Comparison of ENCODE assay signal across 29 mouse cellular contexts in genomic region chr17:46747806-46748205, GRCm38 (mm10). TPM values are rescaled to one million over a fixed set of nuclear protein-coding genes. Genes with fewer than 3 reads are reported as not detected.
A peak's percentile ranks its signal among the peaks of the same experiment; 100 is the strongest.
DNase-seq lines count a peak whose midpoint lies in the region; ATAC-seq and TF ChIP-seq lines count a peak whose summit lies in the region.
"Had no signal": no experiment of that assay in that cellular context is flagged by ENCODE, and none has a peak within 500 bp of the region (broad histone marks: within the 10 kb centered on the region; RNA-seq: fewer than 3 reads in every experiment).

No protein-coding gene starts in this region.

- peaks cover 12% of the 10 kb centered on the region for H3K36me3 ChIP-seq in liver, adult 2 months (ENCODE audit: control insufficient read depth, insufficient read depth, low read length)
- peaks cover 20% of the 10 kb centered on the region; the same call in 1 of the 2 replicates for H3K36me3 ChIP-seq in liver, embryonic 11.5 days (ENCODE audit: control insufficient read depth, insufficient read depth, low read length)
- peaks cover 37% of the 10 kb centered on the region for H3K36me3 ChIP-seq in midbrain, embryonic 13.5 days
- peaks cover 63% of the 10 kb centered on the region for H3K36me3 ChIP-seq in midbrain, embryonic 10.5 days
- H3K36me3 ChIP-seq in macrophage (ENCODE audit: inconsistent target): peaks cover 28% of the 10 kb centered on the region

- 20% methylated on average over 2 of the region's 2 CpGs for WGBS in liver, adult 2 months
- 78% methylated on average over 2 of the region's 2 CpGs for WGBS in liver, embryonic 11.5 days
- 96% methylated on average over 2 of the region's 2 CpGs for WGBS in midbrain, embryonic 13.5 days
- WGBS in midbrain, embryonic 10.5 days: 97% methylated on average over 2 of the region's 2 CpGs
- WGBS in macrophage (ENCODE audit: missing documents): 92% methylated on average over 2 of the region's 2 CpGs

- no peak overlapping the region for H3K4me2 ChIP-seq in liver, embryonic 11.5 days
- no peak overlapping the region for H3K4me2 ChIP-seq in midbrain, embryonic 13.5 days (replicated peaks)
- H3K4me2 ChIP-seq: embryonic facial prominence, embryonic 13.5 days; embryonic facial prominence, embryonic 15.5 days; forebrain, embryonic 12.5 days had no signal

- H3K9ac ChIP-seq in liver, adult 2 months (ENCODE audit: low read depth, low read length): no peak overlapping the region
- H3K9ac ChIP-seq in liver, embryonic 11.5 days (ENCODE audit: low read depth, low read length): no peak overlapping the region
- 0 out of 2 replicates have a peak overlapping the region, but pooled peaks have one; percentile 5 for H3K9ac ChIP-seq in midbrain, embryonic 13.5 days (replicated peaks)
- H3K9ac ChIP-seq: embryonic facial prominence, embryonic 13.5 days; embryonic facial prominence, embryonic 15.5 days; forebrain, embryonic 12.5 days had no signal

- no peak for ATAC-seq in liver, embryonic 11.5 days (replicated peaks; ENCODE audit: low FRiP score)
- ATAC-seq in midbrain, embryonic 13.5 days: no peak
- ATAC-seq: activated CD4-positive, CD25-positive, alpha-beta regulatory T cell, adult 4 months; forebrain, embryonic 14.5 days; forebrain, embryonic 16.5 days; Patski had no signal

- peaks cover 7% of the 10 kb centered on the region for H3K4me1 ChIP-seq in liver, adult 2 months (ENCODE audit: control insufficient read depth, insufficient read depth, low read length)
- peaks cover 12% of the 10 kb centered on the region; the same call in 1 of the 2 replicates for H3K4me1 ChIP-seq in liver, embryonic 11.5 days (replicated peaks; ENCODE audit: control insufficient read depth, insufficient read depth, low read length)
- peaks cover 18% of the 10 kb centered on the region for H3K4me1 ChIP-seq in midbrain, embryonic 13.5 days (replicated peaks)
- peaks cover 20% of the 10 kb centered on the region for H3K4me1 ChIP-seq in midbrain, embryonic 10.5 days

- H3K27ac ChIP-seq in liver, adult 2 months (replicated peaks; ENCODE audit: insufficient read depth, low read depth, low read length): peak overlapping the region; percentile 2
- H3K27ac ChIP-seq in liver, embryonic 11.5 days (ENCODE audit: low read depth, low read length): no peak overlapping the region
- no peak overlapping the region for H3K27ac ChIP-seq in midbrain, embryonic 13.5 days
- H3K27ac ChIP-seq in midbrain, embryonic 10.5 days (replicated peaks): no peak overlapping the region
- peak overlapping the region; percentile 46 for H3K27ac ChIP-seq in macrophage
- H3K27ac ChIP-seq: embryonic facial prominence, embryonic 13.5 days; embryonic facial prominence, embryonic 15.5 days; forebrain, embryonic 10.5 days; forebrain, embryonic 12.5 days had no signal

- H3K79me2 ChIP-seq in liver, adult 2 months (ENCODE audit: control insufficient read depth, insufficient read depth, low read length): peaks cover 11% of the 10 kb centered on the region; the same call in 1 of the 2 replicates
- peaks cover 84% of the 10 kb centered on the region for H3K79me2 ChIP-seq in macrophage (ENCODE audit: inconsistent target)

- TF ChIP-seq CTCF in liver, adult 2 months (IDR thresholded peaks at IDR 0.05; ENCODE audit: low read depth, low read length): no peak

- TF ChIP-seq POLR2A in liver, adult 2 months (IDR thresholded peaks at IDR 0.05; ENCODE audit: extremely low read depth, insufficient read depth, low read length): no peak

- DNase-seq in liver, adult 2 months (ENCODE audit: extremely low read depth, low read depth, low spot score): peak; percentile 82
- no peak for DNase-seq in liver, embryonic 11.5 days (ENCODE audit: low spot score)
- no peak for DNase-seq in midbrain, embryonic 10.5 days (ENCODE audit: low spot score)
- peak; percentile 55 for DNase-seq in adipocyte (ENCODE audit: low spot score)
- DNase-seq in urinary bladder, postnatal 10 days (ENCODE audit: low spot score): no peak
- no peak for DNase-seq in gastrocnemius, adult 8-10 months (ENCODE audit: low spot score in 2 of 2)
- DNase-seq: adrenal gland, adult 2 months; adrenal gland, postnatal 14 days; adrenal gland, postnatal 36 days; cerebellum, adult 11 months; cerebellum, adult 18-20 months; cerebellum, adult 8-10 months; cerebellum, adult 9-11 months; cerebellum, postnatal 14 days; cerebellum, postnatal 36 days; embryo, embryonic 11 days had no signal

- no peak overlapping the region for H3K4me3 ChIP-seq in liver, adult 2 months (ENCODE audit: insufficient read depth, low read depth, low read length)
- no peak overlapping the region for H3K4me3 ChIP-seq in liver, embryonic 11.5 days (ENCODE audit: low read depth, low read length)
- H3K4me3 ChIP-seq in midbrain, embryonic 13.5 days (replicated peaks): no peak overlapping the region
- H3K4me3 ChIP-seq in midbrain, embryonic 10.5 days: no peak overlapping the region
- H3K4me3 ChIP-seq in macrophage (ENCODE audit: inconsistent target): no peak overlapping the region
- H3K4me3 ChIP-seq: embryonic facial prominence, embryonic 13.5 days; embryonic facial prominence, embryonic 15.5 days; erythroblast, embryonic 14.5 days; forebrain, embryonic 10.5 days; forebrain, embryonic 12.5 days had no signal

- no peaks in the 10 kb centered on the region for H3K9me3 ChIP-seq in liver, embryonic 11.5 days (ENCODE audit: control insufficient read depth, low read length)
- H3K9me3 ChIP-seq in midbrain, embryonic 13.5 days: no peaks in the 10 kb centered on the region
- no peaks in the 10 kb centered on the region for H3K9me3 ChIP-seq in midbrain, embryonic 10.5 days (replicated peaks)
- H3K9me3 ChIP-seq: embryonic facial prominence, embryonic 13.5 days; embryonic facial prominence, embryonic 15.5 days; forebrain, embryonic 10.5 days; forebrain, embryonic 12.5 days; G1E had no signal

- no peaks in the 10 kb centered on the region for H3K27me3 ChIP-seq in liver, adult 2 months (ENCODE audit: control insufficient read depth, insufficient read depth, low read length)
- H3K27me3 ChIP-seq in liver, embryonic 11.5 days (replicated peaks; ENCODE audit: control insufficient read depth, insufficient read depth, low read length): no peaks in the 10 kb centered on the region
- no peaks in the 10 kb centered on the region for H3K27me3 ChIP-seq in midbrain, embryonic 13.5 days
- H3K27me3 ChIP-seq in midbrain, embryonic 10.5 days (ENCODE audit: low read depth, poor library complexity, severe bottlenecking): no peaks in the 10 kb centered on the region
- H3K27me3 ChIP-seq: embryonic facial prominence, embryonic 13.5 days; embryonic facial prominence, embryonic 15.5 days; forebrain, embryonic 12.5 days; Patski had no signal

RNA-seq across cellular contexts. Expression of gene Cnpy3, which starts 4.2 kb away (rescaled TPM):
- total RNA-seq in liver, adult 2 months (2014; rRNA removed): 28.5 and 28.6 TPM in 2 replicates
- 38.3 and 40.7 TPM in 2 replicates for polyA plus RNA-seq in liver, adult 2 months (2012; rRNA removed)
- 55.8 and 60.8 TPM in 2 replicates for polyA plus RNA-seq in liver, embryonic 11.5 days (2014; fragmentation: Nextera tagmentation; extraction: Ambion mirVana)
- 55.7 and 59.8 TPM in 2 replicates for polyA plus RNA-seq in midbrain, embryonic 13.5 days (2015; fragmentation: Nextera tagmentation; extraction: Ambion mirVana)
- 69.5 and 75.0 TPM in 2 replicates for polyA plus RNA-seq in midbrain, embryonic 10.5 days (2016; fragmentation: Nextera tagmentation; extraction: Ambion mirVana)
- total RNA-seq in macrophage (2018; cell fraction: chromatin; rRNA removed): 100 to 1,000 TPM in 12 of 26 experiments, 10 to 100 TPM in 14; 15.2 to 163 (median 91.1) TPM
- total RNA-seq in macrophage (2018; cell fraction: cytosol; rRNA removed): 100 to 1,000 TPM in 15 of 26 experiments, 10 to 100 TPM in 11; 67.0 to 134 (median 104) TPM
- 100 to 1,000 TPM in 20 of 26 experiments, 10 to 100 TPM in 6; 27.3 to 196 (median 150) TPM for total RNA-seq in macrophage (2018; cell fraction: nucleus; rRNA removed)
- 79.0 to 118 TPM (median 88.6 TPM) in 3 replicates for polyA plus RNA-seq in macrophage (2018)
- total RNA-seq in gastrocnemius, adult 8-10 months (2022): 1 to 10 TPM; 4.6 to 9.4 (median 6.4) TPM

RNA-seq across cellular contexts. Expression of gene Ptcra, which starts 15.7 kb away (rescaled TPM):
- not detected in 2 replicates for total RNA-seq in liver, adult 2 months (2014; rRNA removed)
- 0.06 TPM in 1 of 2 replicates, not detected in the other for polyA plus RNA-seq in liver, adult 2 months (2012; rRNA removed)
- 0.94 and 1.0 TPM in 2 replicates for polyA plus RNA-seq in liver, embryonic 11.5 days (2014; fragmentation: Nextera tagmentation; extraction: Ambion mirVana)
- polyA plus RNA-seq in midbrain, embryonic 13.5 days (2015; fragmentation: Nextera tagmentation; extraction: Ambion mirVana): 0.24 and 0.46 TPM in 2 replicates
- polyA plus RNA-seq in midbrain, embryonic 10.5 days (2016; fragmentation: Nextera tagmentation; extraction: Ambion mirVana): 0.53 and 0.55 TPM in 2 replicates
- total RNA-seq in macrophage (2018; cell fraction: chromatin; rRNA removed): not detected
- total RNA-seq in macrophage (2018; cell fraction: cytosol; rRNA removed): not detected
- total RNA-seq in macrophage (2018; cell fraction: nucleus; rRNA removed): under 1 TPM in 2 of 26 experiments, not detected in 24; 0.48 to 0.56 TPM
- not detected in 3 replicates for polyA plus RNA-seq in macrophage (2018)
- total RNA-seq in gastrocnemius, adult 8-10 months (2022): not detected
- total RNA-seq: adrenal gland, adult 2 months; adrenal gland, postnatal 36 days; common myeloid progenitor, adult 5-6 weeks had no signal
- polyA plus RNA-seq: activated CD4-positive, CD25-positive, alpha-beta regulatory T cell, adult 4 months; adrenal gland, adult 2 months; erythroblast, embryonic 14.5 days; forebrain, embryonic 16.5 days had no signal

RNA-seq across cellular contexts. Expression of gene Gnmt, which starts 18.8 kb away (rescaled TPM):
- total RNA-seq in liver, adult 2 months (2014; rRNA removed): 3,482 and 4,252 TPM in 2 replicates
- polyA plus RNA-seq in liver, adult 2 months (2012; rRNA removed): 4,950 and 5,107 TPM in 2 replicates
- 6.2 and 6.7 TPM in 2 replicates for polyA plus RNA-seq in liver, embryonic 11.5 days (2014; fragmentation: Nextera tagmentation; extraction: Ambion mirVana)
- 0.80 and 0.81 TPM in 2 replicates for polyA plus RNA-seq in midbrain, embryonic 13.5 days (2015; fragmentation: Nextera tagmentation; extraction: Ambion mirVana)
- 0.35 and 0.62 TPM in 2 replicates for polyA plus RNA-seq in midbrain, embryonic 10.5 days (2016; fragmentation: Nextera tagmentation; extraction: Ambion mirVana)
- 1 to 10 TPM in 19 of 26 experiments, under 1 TPM in 3, not detected in 4; 0.73 to 4.6 (median 2.3) TPM for total RNA-seq in macrophage (2018; cell fraction: chromatin; rRNA removed)
- under 1 TPM in 15 of 26 experiments, not detected in 11; 0.10 to 0.99 (median 0.24) TPM for total RNA-seq in macrophage (2018; cell fraction: cytosol; rRNA removed)
- total RNA-seq in macrophage (2018; cell fraction: nucleus; rRNA removed): 1 to 10 TPM in 19 of 26 experiments, under 1 TPM in 4, not detected in 3; 0.46 to 5.5 (median 1.9) TPM
- 0.32 TPM in 1 of 3 replicates, not detected in the others for polyA plus RNA-seq in macrophage (2018)
- 1 to 10 TPM in 2 of 4 experiments, under 1 TPM in 2; 0.65 to 5.1 (median 1.9) TPM for total RNA-seq in gastrocnemius, adult 8-10 months (2022)
- total RNA-seq: common myeloid progenitor, adult 5-6 weeks; G1E had no signal

RNA-seq across cellular contexts. Expression of gene 2310039H08Rik, which starts 24.6 kb away (rescaled TPM):
- 97.6 and 124 TPM in 2 replicates for total RNA-seq in liver, adult 2 months (2014; rRNA removed)
- 167 and 185 TPM in 2 replicates for polyA plus RNA-seq in liver, adult 2 months (2012; rRNA removed)
- 76.6 and 82.5 TPM in 2 replicates for polyA plus RNA-seq in liver, embryonic 11.5 days (2014; fragmentation: Nextera tagmentation; extraction: Ambion mirVana)
- 53.4 and 54.0 TPM in 2 replicates for polyA plus RNA-seq in midbrain, embryonic 13.5 days (2015; fragmentation: Nextera tagmentation; extraction: Ambion mirVana)
- 63.2 and 65.2 TPM in 2 replicates for polyA plus RNA-seq in midbrain, embryonic 10.5 days (2016; fragmentation: Nextera tagmentation; extraction: Ambion mirVana)
- total RNA-seq in macrophage (2018; cell fraction: chromatin; rRNA removed): 1 to 10 TPM in 17 of 26 experiments, not detected in 9; 1.2 to 7.5 (median 2.4) TPM
- total RNA-seq in macrophage (2018; cell fraction: cytosol; rRNA removed): 10 to 100 TPM in 7 of 26 experiments, 1 to 10 TPM in 19; 5.7 to 10.9 (median 8.3) TPM
- 10 to 100 TPM in 2 of 26 experiments, 1 to 10 TPM in 23, not detected in 1; 1.0 to 10.7 (median 3.2) TPM for total RNA-seq in macrophage (2018; cell fraction: nucleus; rRNA removed)
- polyA plus RNA-seq in macrophage (2018): 7.4 to 12.7 TPM (median 10.2 TPM) in 3 replicates
- total RNA-seq in gastrocnemius, adult 8-10 months (2022): 10 to 100 TPM; 37.5 to 45.9 (median 39.9) TPM

RNA-seq across cellular contexts. Expression of gene Rpl7l1, which starts 34.7 kb away (rescaled TPM):
- 41.2 and 43.6 TPM in 2 replicates for total RNA-seq in liver, adult 2 months (2014; rRNA removed)
- polyA plus RNA-seq in liver, adult 2 months (2012; rRNA removed): 21.6 and 24.6 TPM in 2 replicates
- 195 and 201 TPM in 2 replicates for polyA plus RNA-seq in liver, embryonic 11.5 days (2014; fragmentation: Nextera tagmentation; extraction: Ambion mirVana)
- 119 and 125 TPM in 2 replicates for polyA plus RNA-seq in midbrain, embryonic 13.5 days (2015; fragmentation: Nextera tagmentation; extraction: Ambion mirVana)
- 197 and 219 TPM in 2 replicates for polyA plus RNA-seq in midbrain, embryonic 10.5 days (2016; fragmentation: Nextera tagmentation; extraction: Ambion mirVana)
- total RNA-seq in macrophage (2018; cell fraction: chromatin; rRNA removed): 10 to 100 TPM; 16.7 to 71.0 (median 37.8) TPM
- total RNA-seq in macrophage (2018; cell fraction: cytosol; rRNA removed): 10 to 100 TPM; 50.7 to 93.7 (median 70.4) TPM
- total RNA-seq in macrophage (2018; cell fraction: nucleus; rRNA removed): 10 to 100 TPM; 17.2 to 62.0 (median 29.1) TPM
- 64.6 to 81.8 TPM (median 70.4 TPM) in 3 replicates for polyA plus RNA-seq in macrophage (2018)
- 10 to 100 TPM; 35.1 to 39.6 (median 37.4) TPM for total RNA-seq in gastrocnemius, adult 8-10 months (2022)

Comparison
In these comparisons a context has a peak if more than half of its experiments do, and no peak if none do; other contexts are left out.
1. DNase-seq: peak in liver, adult 2 months (single experiment) and adipocyte (single experiment); none in liver, embryonic 11.5 days (single experiment), midbrain, embryonic 10.5 days (single experiment), urinary bladder, postnatal 10 days (single experiment) and gastrocnemius, adult 8-10 months (0 of 2).
2. H3K27ac ChIP-seq: peak in liver, adult 2 months (single experiment) and macrophage (single experiment); none in liver, embryonic 11.5 days (single experiment), midbrain, embryonic 13.5 days (single experiment) and midbrain, embryonic 10.5 days (single experiment).
3. RNA of gene Gnmt, which starts 18.8 kb away (polyA plus RNA-seq): 4,950 to 5,107 TPM in liver, adult 2 months; 6.2 to 6.7 TPM in liver, embryonic 11.5 days, 0.80 to 0.81 TPM in midbrain, embryonic 13.5 days, 0.35 to 0.62 TPM in midbrain, embryonic 10.5 days and 0.32 TPM in macrophage; every median in the first group is over 100 times any median in the second.